Mouse (Mus musculus) CD4-positive, CD25-positive, alpha-beta regulatory T cell, adult 2 months (primary cell): ENCODE measurements around the gene Olfr108.

ENCODE experiments used
- DNase-seq: peaks from one replicate; pipeline ENCODE4 v3.0.0-alpha.2; 2012; ENCODE audit warnings: low read depth, low spot score

Gene Olfr108

GRCm38 (mm10) chr17:37445180-37445579 is at the start of gene Olfr108:
Olfr108 (plus strand) TSS chr17:37445480.
- DNase-seq, result no peak

- no peak for DNase-seq
Measured at GRCm38 (mm10) chr17:37398926-37399325, 46.4 kb upstream of the Olfr108 start, which contains the start of gene Olfr107. Olfr107 (plus strand) TSS chr17:37399226.

GRCm38 (mm10) chr17:37413380-37413779 is 31.9 kb upstream of the Olfr108 start:
- DNase-seq, result no peak

- no peak for DNase-seq
Measured at GRCm38 (mm10) chr17:37458616-37459015, 13.3 kb downstream of the Olfr108 start, which contains the start of gene Olfr109. Olfr109 (plus strand) TSS chr17:37458916.

- no peak for DNase-seq
Measured at GRCm38 (mm10) chr17:37483452-37483851, 38.2 kb downstream of the Olfr108 start, which contains the start of gene H2-M2. H2-M2 (minus strand) TSS chr17:37483552.

- DNase-seq, result no peak
Measured at GRCm38 (mm10) chr17:37491930-37492518, 46.7 kb downstream of the Olfr108 start, which contains the start of gene Olfr110. Olfr110 (plus strand) TSS chr17:37492468.
